Mouse (Mus musculus) CH12.LX (cell line): ENCODE measurements around the gene Tmem259. TPM values are rescaled to one million over a fixed set of nuclear protein-coding genes. Genes with fewer than 3 reads are reported as not detected.
A peak's percentile ranks its signal among the peaks of the same experiment; 100 is the strongest.

Experiments
- DNase-seq: peaks from one replicate; pipeline ENCODE4 v3.0.0-alpha.2; 2013; ENCODE audit errors: extremely low read depth
- H3K27ac ChIP-seq: 2 replicates; pipeline ENCODE4 v1.5.1; 2012; ENCODE audit warnings: low read depth, mild to moderate bottlenecking, control low read depth, moderate library complexity; ENCODE audit not compliant: insufficient read depth
- H3K27me3 ChIP-seq: replicated peaks from 2 replicates; pipeline ENCODE3; 2012; ENCODE audit warnings: inconsistent platforms
- H3K36me3 ChIP-seq, 2 experiments: replicated peaks in 1 of 2; 2 replicates each; pipeline versions ENCODE3 to v1.6.1; 2012; ENCODE audit warnings: inconsistent platforms in 1 of 2, low read length in 1 of 2, mild to moderate bottlenecking in 1 of 2, mixed read lengths in 1 of 2, moderate library complexity in 1 of 2; ENCODE audit not compliant: control insufficient read depth in 1 of 2, insufficient read depth in 1 of 2
- H3K4me1 ChIP-seq, 2 experiments: 2 replicates each; pipeline ENCODE4 v1.6.1; 2012; ENCODE audit warnings: inconsistent platforms in 1 of 2, moderate library complexity in 1 of 2; ENCODE audit not compliant: insufficient read depth in 2 of 2, control insufficient read depth in 1 of 2
- H3K4me2 ChIP-seq: 2 replicates; pipeline ENCODE4 v1.6.1; 2012; ENCODE audit warnings: low read depth, mild to moderate bottlenecking, control low read depth; ENCODE audit not compliant: poor library complexity, insufficient read depth, severe bottlenecking
- H3K4me3 ChIP-seq, 3 experiments: fragments of 150-350 bp in 1 of 3; sonication (generic) in 1 of 3; replicated peaks in 1 of 3; 2 replicates each; pipeline versions ENCODE3 to v1.5.1; 2011 to 2012; ENCODE audit warnings: low read depth in 2 of 3, low read length in 2 of 3, mild to moderate bottlenecking in 2 of 3, moderate library complexity in 2 of 3, control low read depth in 1 of 3, improper control_type of control experiment in 1 of 3, inconsistent platforms in 1 of 3, mixed read lengths in 1 of 3; ENCODE audit not compliant: poor library complexity in 1 of 3
- H3K79me2 ChIP-seq: replicated peaks from 2 replicates; pipeline ENCODE4 v1.6.1; 2012; ENCODE audit warnings: mild to moderate bottlenecking, moderate library complexity; ENCODE audit not compliant: control insufficient read depth, poor library complexity, insufficient read depth, severe bottlenecking; ENCODE audit errors: extremely low read depth
- H3K9ac ChIP-seq: 2 replicates; pipeline ENCODE4 v1.6.1; 2012; ENCODE audit warnings: low read depth, mild to moderate bottlenecking, control low read depth, moderate library complexity; ENCODE audit not compliant: insufficient read depth
- H3K9me3 ChIP-seq: replicated peaks from 2 replicates; pipeline ENCODE3; 2012; ENCODE audit warnings: low read length, inconsistent platforms, mixed read lengths
- CHD2 ChIP-seq: IDR thresholded peaks from 2 replicates; pipeline ENCODE4 v1.6.1; 2011; ENCODE audit warnings: low read length, improper control_type of control experiment
- CTCF ChIP-seq, 2 experiments: IDR thresholded peaks in 1 of 2; conservative IDR thresholded peaks in 1 of 2; 2 replicates each; pipeline ENCODE4 v1.5.1; 2011 to 2012; ENCODE audit warnings: low read depth in 2 of 2, low read length in 2 of 2, improper control_type of control experiment in 1 of 2, inconsistent platforms in 1 of 2, mild to moderate bottlenecking in 1 of 2, moderate library complexity in 1 of 2
- E2F4 ChIP-seq: IDR thresholded peaks from 2 replicates; pipeline ENCODE4 v1.6.1; 2011; ENCODE audit warnings: low read depth, low read length, improper control_type of control experiment; ENCODE audit not compliant: insufficient replicate concordance
- ELF1 ChIP-seq: IDR thresholded peaks from 2 replicates; pipeline ENCODE4 v1.6.1; 2014; ENCODE audit warnings: low read depth, mild to moderate bottlenecking, inconsistent platforms, low read length, improper control_type of control experiment
- EP300 ChIP-seq: IDR thresholded peaks from 2 replicates; pipeline ENCODE4 v1.6.1; 2011; ENCODE audit warnings: low read length, improper control_type of control experiment
- ETS1 ChIP-seq: conservative IDR thresholded peaks from 2 replicates; pipeline ENCODE4 v1.6.1; 2012; ENCODE audit warnings: low read depth, mild to moderate bottlenecking, inconsistent platforms, low read length, improper control_type of control experiment, moderate library complexity
- HCFC1 ChIP-seq: IDR thresholded peaks from 2 replicates; pipeline ENCODE4 v1.6.1; 2012; ENCODE audit warnings: low read depth, mild to moderate bottlenecking, inconsistent platforms, low read length, improper control_type of control experiment
- IRF4 ChIP-seq: IDR thresholded peaks from 2 replicates; pipeline ENCODE4 v1.6.1; 2014; ENCODE audit warnings: low read depth, mild to moderate bottlenecking, inconsistent platforms, low read length, improper control_type of control experiment
- JUN ChIP-seq: IDR thresholded peaks from 2 replicates; pipeline ENCODE4 v1.6.1; 2011; ENCODE audit warnings: low read depth, mild to moderate bottlenecking, low read length, improper control_type of control experiment, moderate library complexity; ENCODE audit not compliant: insufficient read depth
- JUND ChIP-seq: conservative IDR thresholded peaks from 2 replicates; pipeline ENCODE4 v1.6.1; 2011; ENCODE audit warnings: low read depth, low read length, improper control_type of control experiment
- KAT2A ChIP-seq: IDR thresholded peaks from 2 replicates; pipeline ENCODE4 v1.6.1; 2012; ENCODE audit warnings: low read length, improper control_type of control experiment, inconsistent platforms; ENCODE audit not compliant: insufficient replicate concordance
- MAFK ChIP-seq: IDR thresholded peaks from 2 replicates; pipeline ENCODE4 v1.6.1; 2011; ENCODE audit warnings: low read length, improper control_type of control experiment; ENCODE audit not compliant: insufficient replicate concordance
- MAX ChIP-seq: IDR thresholded peaks from 2 replicates; pipeline ENCODE4 v1.6.1; 2011; ENCODE audit warnings: low read length, improper control_type of control experiment
- MAZ ChIP-seq: IDR thresholded peaks from 2 replicates; pipeline ENCODE4 v1.6.1; 2012; ENCODE audit warnings: low read depth, mild to moderate bottlenecking, inconsistent platforms, low read length, improper control_type of control experiment, moderate library complexity
- MYC ChIP-seq: IDR thresholded peaks from 2 replicates; pipeline ENCODE4 v1.6.1; 2011; ENCODE audit warnings: low read depth, mild to moderate bottlenecking, improper control_type of control experiment, low read length
- NELFE ChIP-seq: IDR thresholded peaks from 2 replicates; pipeline ENCODE4 v1.6.1; 2011; ENCODE audit warnings: low read depth, low read length, improper control_type of control experiment
- PAX5 ChIP-seq: IDR thresholded peaks from 2 replicates; pipeline ENCODE4 v1.6.1; 2012; ENCODE audit warnings: low read length, inconsistent platforms, mixed read lengths
- POLR2A ChIP-seq: IDR thresholded peaks from 2 replicates; pipeline ENCODE4 v1.6.1; 2011; ENCODE audit warnings: low read depth, mild to moderate bottlenecking, improper control_type of control experiment, low read length
- POLR2AphosphoS2 ChIP-seq: IDR thresholded peaks from 2 replicates; pipeline ENCODE4 v1.6.1; 2011; ENCODE audit warnings: low read depth, low read length, improper control_type of control experiment
- SIN3A ChIP-seq: IDR thresholded peaks from 2 replicates; pipeline ENCODE4 v1.6.1; 2012; ENCODE audit warnings: low read length, improper control_type of control experiment, inconsistent platforms
- SMC3 ChIP-seq: IDR thresholded peaks from 2 replicates; pipeline ENCODE4 v1.6.1; 2011; ENCODE audit warnings: low read depth, low read length, improper control_type of control experiment
- TBP ChIP-seq: conservative IDR thresholded peaks from 2 replicates; pipeline ENCODE4 v1.6.1; 2011; ENCODE audit warnings: low read depth, low read length, improper control_type of control experiment
- TCF12 ChIP-seq: IDR thresholded peaks from 2 replicates; pipeline ENCODE4 v1.6.1; 2014; ENCODE audit warnings: low read depth, mild to moderate bottlenecking, inconsistent platforms, low read length, improper control_type of control experiment
- USF1 ChIP-seq: IDR thresholded peaks from 2 replicates; pipeline ENCODE4 v1.6.1; 2014; ENCODE audit warnings: low read depth, mild to moderate bottlenecking, inconsistent platforms, low read length, improper control_type of control experiment
- USF2 ChIP-seq: conservative IDR thresholded peaks from 2 replicates; pipeline ENCODE4 v1.6.1; 2011; ENCODE audit warnings: low read depth, low read length, improper control_type of control experiment
- ZNF384 ChIP-seq: IDR thresholded peaks from 2 replicates; pipeline ENCODE4 v1.6.1; 2012; ENCODE audit warnings: low read depth, low read length, improper control_type of control experiment, inconsistent platforms
- dilution Hi-C: fragments of 300-500 bp; cut with MboI; formaldehyde crosslinking; loops from 2 replicates; pipeline ENCODE4 v1.14.3; 2020; ENCODE audit warnings: low sequenced_read_pairs; ENCODE audit not compliant: extremely low pct_unique_long_range_greater_than_20kb, extremely low pct_ligation_motif_present
- in situ Hi-C: fragments of 300-500 bp; cut with MboI; formaldehyde crosslinking; loops from 3 replicates; pipeline ENCODE4 v1.14.3; 2019; ENCODE audit warnings: low sequenced_read_pairs, low pct_ligation_motif_present, low pct_unique_long_range_greater_than_20kb, mixed read lengths
- polyA plus RNA-seq: library from polyadenylated mRNA; unstranded; fragments of >175 nt; gene quantifications from 2 replicates; pipeline ENCODE4 v1.2.1, GENCODE M21; 2012; ENCODE audit warnings: low read depth; ENCODE audit not compliant: insufficient read length
- total RNA-seq, 2 experiments: library from RNA; depleted of rRNA; stranded (reverse); fragments of 300-350 nt in 1 of 2; fragments of >200 nt in 1 of 2; gene quantifications; 2 replicates each; pipeline ENCODE4 v1.2.3; 2012 to 2014

The Tmem259 gene
- total and polyA plus RNA-seq, 3 experiments = 50.1 to 84.2 (median 71.7) TPM

DNA sequence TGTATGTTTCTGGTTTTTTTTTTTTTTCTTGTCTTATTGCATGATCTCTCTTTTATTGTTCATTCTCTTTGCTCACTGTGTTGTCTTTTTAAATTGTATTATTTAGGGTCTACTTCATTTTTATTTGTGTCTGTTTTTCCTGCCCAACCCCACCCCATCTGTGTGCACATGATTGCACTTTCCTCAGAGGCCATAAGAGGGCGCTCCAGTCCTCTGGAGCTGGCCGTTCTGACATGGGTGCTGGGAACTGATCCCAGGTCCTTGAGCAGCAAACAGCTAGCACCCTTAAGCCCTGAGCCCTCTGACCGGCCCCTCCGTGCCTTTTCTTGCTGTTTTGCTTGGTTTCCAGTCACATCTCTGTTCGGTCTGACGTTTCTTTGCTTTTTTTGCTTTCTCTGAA lies 7.4 kb upstream of the Tmem259 start:
- H3K9me3 ChIP-seq = peaks cover 14% of the 10 kb centered on the region
- H3K79me2 ChIP-seq = no peaks in the 10 kb centered on the region
- H3K9ac ChIP-seq = no peak overlapping the region
- in situ Hi-C loops (no loop called here), dilution Hi-C loops (no loop called here)
- no peak overlapping the region for H3K4me3 ChIP-seq
- H3K4me2 ChIP-seq = no peak overlapping the region
- no peak overlapping the region for H3K27ac ChIP-seq
- peaks cover 21 to 45% of the 10 kb centered on the region in 2 experiments for H3K36me3 ChIP-seq
- peaks cover 3% of the 10 kb centered on the region for H3K27me3 ChIP-seq
- H3K4me1 ChIP-seq = peaks cover 10 to 46% of the 10 kb centered on the region in 2 experiments
- TF ChIP-seq MAX (no peak), USF2 (no peak), TCF12 (no peak), SMC3 (no peak), ETS1 (no peak), CTCF (conservative IDR thresholded peaks at IDR 0.05 in 1 of 2, IDR thresholded peaks at IDR 0.05 in 1 of 2; ENCODE audit: low read depth in 2 of 2, low read length in 2 of 2) (peak in 1 of 2 experiments; percentile 21; a peak in 1 of 4 replicates), MAFK (no peak)
- DNase-seq = no peak

DNA sequence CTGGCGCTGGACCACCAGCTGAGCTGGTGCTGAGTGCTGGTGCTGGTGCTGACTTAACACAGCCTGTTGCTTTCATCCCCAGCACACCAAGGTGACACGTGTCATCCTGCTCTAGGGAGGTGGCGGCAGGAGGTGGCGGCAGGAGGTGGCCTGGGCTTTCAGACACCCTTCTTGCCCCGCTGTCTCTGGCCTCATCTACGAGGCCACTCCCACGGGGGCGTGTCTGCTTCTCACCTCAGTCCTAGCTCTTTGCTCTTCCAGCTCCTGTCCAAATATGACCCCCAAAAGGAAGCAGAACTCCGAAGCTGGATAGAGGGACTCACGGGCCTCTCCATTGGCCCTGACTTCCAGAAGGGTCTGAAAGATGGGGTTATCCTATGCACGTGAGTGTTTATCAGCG lies 7.0 kb upstream of the Tmem259 start:
- H3K4me3 ChIP-seq = no peak overlapping the region

DNA sequence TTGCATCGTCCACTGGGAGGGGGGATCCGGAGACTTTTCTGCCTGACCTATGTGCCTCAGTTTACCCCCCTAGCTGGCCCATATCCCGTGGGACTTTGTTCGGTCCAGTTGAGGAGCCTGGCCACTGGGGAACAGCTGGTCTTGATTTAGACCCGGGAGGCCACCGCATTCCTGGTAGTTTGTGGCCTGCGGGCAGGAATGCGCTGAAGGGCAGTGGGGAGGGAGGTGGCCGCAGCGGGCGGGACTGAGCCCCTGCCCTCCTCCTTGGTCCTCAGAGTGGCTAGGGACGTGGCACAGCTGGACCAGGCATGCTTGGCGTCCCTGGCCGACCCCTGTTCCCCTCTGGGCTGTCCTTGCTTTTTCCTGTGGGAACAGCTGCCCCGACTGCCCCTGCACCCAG lies 5.7 kb upstream of the Tmem259 start:
- in situ Hi-C loops = loop anchor here (5.0 kb wide), 2 partner anchors 122 to 152 kb away; partner anchors contain the start of gene Cbarp

More for the DNA sequence above, 7.0 kb upstream of the Tmem259 start:
- Histone ChIP-seq H3K9ac (no peak overlapping the region), H3K4me2 (no peak overlapping the region), H3K36me3 (peaks cover 21 to 45% of the 10 kb centered on the region in 2 experiments), H3K9me3 (peaks cover 14% of the 10 kb centered on the region), H3K79me2 (no peaks in the 10 kb centered on the region), H3K27me3 (peaks cover 3% of the 10 kb centered on the region), H3K27ac (no peak overlapping the region), H3K4me1 (peaks cover 12 to 50% of the 10 kb centered on the region in 2 experiments)
- in situ Hi-C loops = no loop called here
- DNase-seq = no peak
- dilution Hi-C loops = no loop called here
- TF ChIP-seq CTCF (conservative IDR thresholded peaks at IDR 0.05 in 1 of 2, IDR thresholded peaks at IDR 0.05 in 1 of 2; ENCODE audit: low read depth in 2 of 2, low read length in 2 of 2) = no peak
- TF ChIP-seq EP300 = no peak
- no peak for TF ChIP-seq TBP
- no peak for TF ChIP-seq POLR2A
- TF ChIP-seq E2F4 = no peak
- no peak for TF ChIP-seq CHD2
- no peak for TF ChIP-seq ELF1
- no peak for TF ChIP-seq ETS1
- TF ChIP-seq SMC3 = no peak
- no peak for TF ChIP-seq NELFE

More for the DNA sequence above, 5.7 kb upstream of the Tmem259 start:
- TF ChIP-seq POLR2A (no peak), MAZ (no peak), USF1 (no peak), ZNF384 (no peak), JUND (no peak), SIN3A (no peak), JUN (no peak), POLR2AphosphoS2 (no peak), PAX5 (no peak), IRF4 (no peak), E2F4 (no peak), KAT2A (no peak), CTCF (conservative IDR thresholded peaks at IDR 0.05 in 1 of 2, IDR thresholded peaks at IDR 0.05 in 1 of 2; ENCODE audit: low read depth in 2 of 2, low read length in 2 of 2) (no peak), HCFC1 (no peak), MYC (no peak)
- TF ChIP-seq, all 38 proteins: peak for 0
- DNase-seq = no peak
- no peak overlapping the region for H3K27ac ChIP-seq
- no peaks in the 10 kb centered on the region for H3K79me2 ChIP-seq
- H3K4me1 ChIP-seq = peaks cover 12 to 45% of the 10 kb centered on the region in 2 experiments
- peaks cover 21 to 41% of the 10 kb centered on the region in 2 experiments for H3K36me3 ChIP-seq
- no peak overlapping the region for H3K4me2 ChIP-seq
- dilution Hi-C loops = no loop called here
- H3K9me3 ChIP-seq = peaks cover 14% of the 10 kb centered on the region
- H3K4me3 ChIP-seq = no peak overlapping the region
- no peak overlapping the region for H3K9ac ChIP-seq
- H3K27me3 ChIP-seq = peaks cover 3% of the 10 kb centered on the region
